Mouse (Mus musculus) midbrain, embryonic 13.5 days (tissue): ENCODE data around the gene Ppie. TPM values are rescaled to one million over a fixed set of nuclear protein-coding genes. Genes with fewer than 3 reads are reported as not detected.

Experiments used
- ATAC-seq: fragments of 200-750 bp; cut with Nextera tagmentation; 2 replicates; pipeline ENCODE4 v1.8.0; 2017; ENCODE audit warnings: mild to moderate bottlenecking, moderate TSS enrichment, moderate library complexity
- H3K27ac ChIP-seq: fragments of 300-500 bp; sonication (generic); 2 replicates; pipeline ENCODE4 v1.5.1; 2015; ENCODE audit warnings: inconsistent platforms, mild to moderate bottlenecking, moderate library complexity
- H3K27me3 ChIP-seq: fragments of 300-500 bp; sonication (generic); 2 replicates; pipeline ENCODE4 v1.6.1; 2015; ENCODE audit warnings: mild to moderate bottlenecking, inconsistent platforms
- H3K36me3 ChIP-seq: fragments of 300-500 bp; sonication (generic); 2 replicates; pipeline ENCODE4 v1.6.1; 2015; ENCODE audit warnings: mild to moderate bottlenecking, inconsistent platforms
- H3K4me1 ChIP-seq: fragments of 300-500 bp; sonication (generic); replicated peaks from 2 replicates; pipeline ENCODE4 v1.6.1; 2015; ENCODE audit warnings: inconsistent platforms
- H3K4me2 ChIP-seq: fragments of 300-500 bp; sonication (generic); replicated peaks from 2 replicates; pipeline ENCODE4 v1.6.1; 2015; ENCODE audit warnings: moderate library complexity, mild to moderate bottlenecking, inconsistent platforms
- H3K4me3 ChIP-seq: fragments of 300-500 bp; sonication (generic); replicated peaks from 2 replicates; pipeline ENCODE4 v1.5.1; 2015; ENCODE audit warnings: mild to moderate bottlenecking, inconsistent platforms
- H3K9ac ChIP-seq: fragments of 300-500 bp; sonication (generic); replicated peaks from 2 replicates; pipeline ENCODE4 v1.6.1; 2015; ENCODE audit warnings: mild to moderate bottlenecking, inconsistent platforms
- H3K9me3 ChIP-seq: fragments of 300-500 bp; sonication (generic); 2 replicates; pipeline ENCODE4 v1.6.1; 2016; ENCODE audit warnings: mild to moderate bottlenecking, inconsistent platforms
- WGBS: fragments of 180-500 bp; shearing (Covaris S2); methylation state at CpG from one replicate; pipeline ENCODE4 v1.1.7; 2015; 5-methylcytosine and 5-hydroxymethylcytosine counted together
- polyA plus RNA-seq: library from polyadenylated mRNA; unstranded; fragments of >200 nt; fragmentation: Nextera tagmentation; extraction: Ambion mirVana; gene quantifications from 2 replicates; pipeline ENCODE4 v1.2.1, GENCODE M21; 2015

The Ppie gene
- polyA plus RNA-seq, 1 experiment from 2014 or later, result 77.2 TPM

- WGBS, result 72% methylated on average over 13 of the region's 13 CpGs
- Histone ChIP-seq H3K4me2 (no peak overlapping the region), H3K9me3 (no peaks in the 10 kb centered on the region), H3K9ac (no peak overlapping the region), H3K27ac (no peak overlapping the region), H3K4me1 (0 out of 2 replicates have a peak, but pooled peaks cover 5% of the 10 kb centered on the region), H3K36me3 (no peaks in the 10 kb centered on the region), H3K4me3 (no peak overlapping the region), H3K27me3 (no peaks in the 10 kb centered on the region)
- no peak for ATAC-seq
Measured at GRCm38 (mm10) chr4:123083323-123083902, 56.3 kb downstream of the Ppie start.

DNA sequence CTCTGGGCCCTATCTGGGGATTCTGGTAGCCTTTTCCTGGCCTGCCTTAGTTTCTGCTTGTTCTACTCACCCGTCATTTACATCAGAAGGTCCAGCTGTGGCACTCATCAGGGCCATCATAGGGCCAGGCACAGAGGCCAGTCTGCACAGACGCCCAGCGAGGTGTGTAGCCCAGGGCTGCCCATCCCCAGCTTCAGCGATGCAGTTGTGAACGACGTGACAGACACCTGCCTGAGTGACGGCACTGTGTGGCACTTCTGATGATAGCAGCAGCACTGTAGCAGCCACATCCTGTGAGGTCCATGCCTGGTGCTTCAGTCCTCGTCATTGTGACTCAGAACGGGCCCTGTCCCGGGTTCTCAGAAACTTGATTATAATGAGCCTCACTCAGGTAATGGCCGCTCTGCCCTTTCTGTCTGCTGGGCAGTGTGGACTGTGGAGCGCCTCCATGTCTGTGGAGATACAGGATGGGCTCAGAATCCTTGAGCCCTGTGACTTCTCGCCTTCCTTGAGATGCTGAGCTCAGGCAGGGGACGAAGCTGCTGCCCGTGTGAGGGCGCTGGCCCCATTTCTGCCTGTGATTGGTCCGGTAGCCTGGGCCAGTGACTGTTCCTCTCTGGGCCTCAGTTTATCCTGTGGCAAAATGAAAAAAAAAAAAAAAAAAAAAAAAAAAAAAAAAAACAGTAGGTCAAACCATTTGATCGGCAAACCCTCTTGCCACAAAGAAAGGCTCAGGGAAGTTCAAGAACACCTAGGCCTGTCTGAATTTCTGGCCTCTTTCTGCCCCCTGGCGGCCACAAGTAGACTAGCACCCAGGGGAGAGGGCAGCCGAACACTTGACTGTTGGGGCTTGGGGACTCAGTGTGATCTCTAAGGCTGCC lies 57.2 kb downstream of the Ppie start:
- ATAC-seq, result peak; percentile 75
- H3K4me1 ChIP-seq, result 0 out of 2 replicates have a peak, but pooled peaks cover 5% of the 10 kb centered on the region
- H3K4me2 ChIP-seq, result no peak overlapping the region
- H3K9ac ChIP-seq, result no peak overlapping the region
- H3K36me3 ChIP-seq, result no peaks in the 10 kb centered on the region
- 58% methylated on average over 20 of the region's 20 CpGs for WGBS
- peaks cover under 1% of the 10 kb centered on the region; the same call in 1 of the 2 replicates for H3K9me3 ChIP-seq
- no peaks in the 10 kb centered on the region for H3K27me3 ChIP-seq
- H3K27ac ChIP-seq, result no peak overlapping the region
- no peak overlapping the region for H3K4me3 ChIP-seq

- Histone ChIP-seq H3K27me3 (no peaks in the 10 kb centered on the region), H3K4me2 (no peak overlapping the region), H3K9ac (no peak overlapping the region), H3K9me3 (peaks cover 3% of the 10 kb centered on the region; the same call in 1 of the 2 replicates), H3K4me3 (no peak overlapping the region), H3K27ac (no peak overlapping the region), H3K4me1 (0 out of 2 replicates have a peak, but pooled peaks cover 5% of the 10 kb centered on the region), H3K36me3 (no peaks in the 10 kb centered on the region)
- WGBS, result 42% methylated on average over 13 of the region's 13 CpGs
- ATAC-seq, result no peak
Measured at GRCm38 (mm10) chr4:123080791-123081190, 59.0 kb downstream of the Ppie start.

- Histone ChIP-seq H3K4me2 (no peak overlapping the region), H3K4me1 (0 out of 2 replicates have a peak, but pooled peaks cover 5% of the 10 kb centered on the region), H3K9me3 (peaks cover 3% of the 10 kb centered on the region; the same call in 1 of the 2 replicates), H3K36me3 (no peaks in the 10 kb centered on the region), H3K27ac (no peak overlapping the region), H3K4me3 (no peak overlapping the region), H3K27me3 (no peaks in the 10 kb centered on the region), H3K9ac (no peak overlapping the region)
- WGBS, result 87% methylated on average over 4 of the region's 4 CpGs
- ATAC-seq, result no peak
Measured at GRCm38 (mm10) chr4:123078231-123078630, 61.5 kb downstream of the Ppie start.

Other genes starting within 250 kb of the Ppie start
- gene Mfsd2a, start 178.8 kb downstream of the Ppie start, polyA plus RNA-seq, result 31.7 and 32.5 TPM in 2 replicates
- 95.2 and 101 TPM in 2 replicates for gene Mycl, start 144.3 kb downstream of the Ppie start, polyA plus RNA-seq
- 27.6 and 30.9 TPM in 2 replicates for gene Trit1, start 123.4 kb downstream of the Ppie start, polyA plus RNA-seq
- 0.13 and 0.14 TPM in 2 replicates for gene Bmp8b, start 34.8 kb downstream of the Ppie start, polyA plus RNA-seq
- 0.11 and 0.14 TPM in 2 replicates for gene Oxct2b, start 23.7 kb downstream of the Ppie start, polyA plus RNA-seq
- gene Hpcal4, start 43.3 kb upstream of the Ppie start, polyA plus RNA-seq, result 14.1 and 16.5 TPM in 2 replicates
- gene Nt5c1a, start 61.6 kb upstream of the Ppie start, polyA plus RNA-seq, result not detected in 2 replicates
- gene Heyl, start 93.6 kb upstream of the Ppie start, polyA plus RNA-seq, result 5.5 and 6.6 TPM in 2 replicates
- 25.5 and 27.1 TPM in 2 replicates for gene Pabpc4, start 122.4 kb upstream of the Ppie start, polyA plus RNA-seq
- not detected in 2 replicates for gene Oxct2a, start 183.7 kb upstream of the Ppie start, polyA plus RNA-seq
- gene Bmp8a, start 203.3 kb upstream of the Ppie start, polyA plus RNA-seq, result 0.13 TPM in 1 of 2 replicates, not detected in the other